Mouse (Mus musculus) monocyte, adult 5-6 weeks (primary cell): ENCODE data around the gene Dscam. TPM values are rescaled to one million over a fixed set of nuclear protein-coding genes. Genes with fewer than 3 reads are reported as not detected.
A peak's percentile ranks its signal among the peaks of the same experiment; 100 is the strongest.

ENCODE experiments used
- ATAC-seq: fragments of 153-309, 156-312 bp; replicated peaks from 2 replicates; pipeline ENCODE4 v1.8.0; 2017; ENCODE audit warnings: mild to moderate bottlenecking; ENCODE audit not compliant: low TSS enrichment, insufficient number of reproducible peaks, severe bottlenecking, poor library complexity, low FRiP score
- total RNA-seq: library from RNA; stranded (forward); fragments of 200-1000, 200-491, 200-594 nt; gene quantifications from 3 replicates; pipeline ENCODE4 v1.2.3, GENCODE M21; 2017

Gene Dscam
- total RNA-seq, 1 experiment from 2014 or later: 0.29 TPM

- ATAC-seq: no peak
Measured at GRCm38 (mm10) chr16:96655548-96655947, 515.0 kb downstream of the Dscam start.

- no peak for ATAC-seq
Measured at GRCm38 (mm10) chr16:96654054-96654453, 516.5 kb downstream of the Dscam start.

- no peak for ATAC-seq
Measured at GRCm38 (mm10) chr16:96651444-96651843, 519.1 kb downstream of the Dscam start.

GRCm38 (mm10) chr16:96640101-96640500 lies 530.5 kb downstream of the Dscam start:
- ATAC-seq: no peak

- ATAC-seq: no peak
Measured at GRCm38 (mm10) chr16:96635916-96636315, 534.6 kb downstream of the Dscam start.

- ATAC-seq: no peak
Measured at GRCm38 (mm10) chr16:96634791-96635143, 535.8 kb downstream of the Dscam start.

GRCm38 (mm10) chr16:96634097-96634790 lies 536.3 kb downstream of the Dscam start:
- no peak for ATAC-seq

- no peak for ATAC-seq
Measured at GRCm38 (mm10) chr16:96630241-96630640, 540.3 kb downstream of the Dscam start.

- ATAC-seq: no peak
Measured at GRCm38 (mm10) chr16:96629623-96630022, 540.9 kb downstream of the Dscam start.

GRCm38 (mm10) chr16:96625468-96625867 lies 545.1 kb downstream of the Dscam start:
- no peak for ATAC-seq

GRCm38 (mm10) chr16:96624570-96625411 lies 545.8 kb downstream of the Dscam start:
- peak; percentile 64 for ATAC-seq

- ATAC-seq: no peak
Measured at GRCm38 (mm10) chr16:96620861-96621260, 549.7 kb downstream of the Dscam start.

GRCm38 (mm10) chr16:96620402-96620801 lies 550.1 kb downstream of the Dscam start:
- no peak for ATAC-seq

- ATAC-seq: no peak
Measured at GRCm38 (mm10) chr16:96617772-96618171, 552.8 kb downstream of the Dscam start.

- no peak for ATAC-seq
Measured at GRCm38 (mm10) chr16:96613275-96613674, 557.3 kb downstream of the Dscam start.

- no peak for ATAC-seq
Measured at GRCm38 (mm10) chr16:96610806-96611205, 559.7 kb downstream of the Dscam start.

GRCm38 (mm10) chr16:96602206-96602605 lies 568.3 kb downstream of the Dscam start:
- no peak for ATAC-seq

- no peak for ATAC-seq
Measured at GRCm38 (mm10) chr16:96600791-96601190, 569.8 kb downstream of the Dscam start.

GRCm38 (mm10) chr16:96599401-96600060 lies 571.0 kb downstream of the Dscam start:
- no peak for ATAC-seq

- no peak for ATAC-seq
Measured at GRCm38 (mm10) chr16:96575841-96576240, 594.7 kb downstream of the Dscam start.
